Mouse (Mus musculus) heart, adult 9 months (tissue): ENCODE results near the gene Sgo2a.
"Not testable (repeated sequence)": the region's sequence is repeated elsewhere in the genome, so short reads cannot be mapped to it uniquely, and the experiment has no call there.

Source experiments
- DNase-seq, 2 experiments: peaks; one replicate each; pipeline ENCODE4 v3.0.0; 2022; ENCODE audit warnings: low spot score in 2 of 2

The Sgo2a gene

GRCm38 (mm10) chr1:57995432-57996132 lies at the start of gene Sgo2a:
Sgo2a (plus strand) TSS chr1:57995971.
- peak; percentile 87 to 89 for DNase-seq

GRCm38 (mm10) chr1:57947552-57948347 lies 48.0 kb upstream of the Sgo2a start:
- no peak for DNase-seq

- no peak for DNase-seq
These were observed 46.6 kb upstream of the Sgo2a start for GRCm38 (mm10) chr1:57949195-57949594.

GRCm38 (mm10) chr1:57949716-57950115 lies 46.1 kb upstream of the Sgo2a start:
- no peak for DNase-seq

GRCm38 (mm10) chr1:57952509-57952908 lies 43.3 kb upstream of the Sgo2a start:
- DNase-seq = no peak

GRCm38 (mm10) chr1:57953586-57954375 lies 42.0 kb upstream of the Sgo2a start:
- no peak for DNase-seq

- DNase-seq = no peak
These were observed 41.4 kb upstream of the Sgo2a start for GRCm38 (mm10) chr1:57954376-57954765.

GRCm38 (mm10) chr1:57955774-57956173 lies 40.0 kb upstream of the Sgo2a start:
- no peak for DNase-seq

GRCm38 (mm10) chr1:57969327-57970271 lies 26.2 kb upstream of the Sgo2a start:
- peak; percentile 95 to 96 for DNase-seq

GRCm38 (mm10) chr1:57971588-57971987 lies 24.2 kb upstream of the Sgo2a start:
- no peak for DNase-seq

- no peak for DNase-seq
These were observed 18.9 kb upstream of the Sgo2a start for GRCm38 (mm10) chr1:57976860-57977259.

GRCm38 (mm10) chr1:57989052-57989600 lies 6.6 kb upstream of the Sgo2a start:
- DNase-seq = peak; percentile 35 to 49

- no peak for DNase-seq
These were observed 4.5 kb upstream of the Sgo2a start for GRCm38 (mm10) chr1:57991277-57991676.

GRCm38 (mm10) chr1:57996133-57996615 lies 403 bp downstream of the Sgo2a start:
- peak in 1 of 2 experiments; percentile 6 for DNase-seq

- DNase-seq = no peak
These were observed 2.4 kb downstream of the Sgo2a start for GRCm38 (mm10) chr1:57998146-57998545.

- DNase-seq = not testable (repeated sequence)
These were observed 10.6 kb downstream of the Sgo2a start for GRCm38 (mm10) chr1:58006388-58006787.

GRCm38 (mm10) chr1:58018856-58019255 lies 23.1 kb downstream of the Sgo2a start, which contains the start of gene Kctd18:
Kctd18 (minus strand) TSS chr1:58018956.
- DNase-seq = no peak

- no peak for DNase-seq
These were observed 31.9 kb downstream of the Sgo2a start for GRCm38 (mm10) chr1:58027707-58028106.

GRCm38 (mm10) chr1:58029636-58030117 lies 33.9 kb downstream of the Sgo2a start, which contains the start of gene Aox1:
Aox1 (plus strand) TSS chr1:58029931.
- DNase-seq = peak; percentile 89 to 91

GRCm38 (mm10) chr1:58030156-58030871 lies 34.5 kb downstream of the Sgo2a start:
- DNase-seq = peak; percentile 88 to 92
